Mouse (Mus musculus): ENCODE results near the gene Fiz1. TPM values are rescaled to one million over a fixed set of nuclear protein-coding genes. Genes with fewer than 3 reads are reported as not detected.

Fiz1 gene
- total RNA-seq (2014; fragmentation: Nextera tagmentation) (34.8 and 35.7 TPM in 2 replicates), total RNA-seq (2017) (19.8 and 32.7 TPM in 2 replicates)

- peak; percentile 76 for ATAC-seq (replicated peaks; ENCODE audit: low FRiP score, low TSS enrichment, poor library complexity, severe bottlenecking)
Observed at GRCm38 (mm10) chr7:5014251-5015117, at the start of gene Fiz1, which contains the start of gene Zfp524. Fiz1 (minus strand) TSS chr7:5014697. Zfp524 (plus strand) TSS chr7:5014415.

GRCm38 (mm10) chr7:5062360-5063001 is 48.0 kb upstream of the Fiz1 start:
- no peak for ATAC-seq (replicated peaks; ENCODE audit: low FRiP score, low TSS enrichment, poor library complexity, severe bottlenecking)

- peak; percentile 43 for ATAC-seq (replicated peaks; ENCODE audit: low FRiP score, low TSS enrichment, poor library complexity, severe bottlenecking)
Observed at GRCm38 (mm10) chr7:5061774-5062359, 47.4 kb upstream of the Fiz1 start, which contains the start of gene U2af2. U2af2 (plus strand) TSS chr7:5062143.

- peak; percentile 69 for ATAC-seq (replicated peaks; ENCODE audit: low FRiP score, low TSS enrichment, poor library complexity, severe bottlenecking)
Observed at GRCm38 (mm10) chr7:5060944-5061773, 46.7 kb upstream of the Fiz1 start.

GRCm38 (mm10) chr7:5060239-5060731 is 45.8 kb upstream of the Fiz1 start:
- ATAC-seq (replicated peaks; ENCODE audit: low FRiP score, low TSS enrichment, poor library complexity, severe bottlenecking), result peak; percentile 35

GRCm38 (mm10) chr7:5059421-5059820 is 44.9 kb upstream of the Fiz1 start:
- ATAC-seq (replicated peaks; ENCODE audit: low FRiP score, low TSS enrichment, poor library complexity, severe bottlenecking), result no peak

GRCm38 (mm10) chr7:5058631-5059030 is 44.1 kb upstream of the Fiz1 start:
- ATAC-seq (replicated peaks; ENCODE audit: low FRiP score, low TSS enrichment, poor library complexity, severe bottlenecking), result no peak

- ATAC-seq (replicated peaks; ENCODE audit: low FRiP score, low TSS enrichment, poor library complexity, severe bottlenecking), result no peak
Observed at GRCm38 (mm10) chr7:5057804-5058203, 43.3 kb upstream of the Fiz1 start.

GRCm38 (mm10) chr7:5057381-5057780 is 42.9 kb upstream of the Fiz1 start:
- ATAC-seq (replicated peaks; ENCODE audit: low FRiP score, low TSS enrichment, poor library complexity, severe bottlenecking), result no peak

- no peak for ATAC-seq (replicated peaks; ENCODE audit: low FRiP score, low TSS enrichment, poor library complexity, severe bottlenecking)
Observed at GRCm38 (mm10) chr7:5056651-5057263, 42.3 kb upstream of the Fiz1 start.

- no peak for ATAC-seq (replicated peaks; ENCODE audit: low FRiP score, low TSS enrichment, poor library complexity, severe bottlenecking)
Observed at GRCm38 (mm10) chr7:5053456-5054179, 39.1 kb upstream of the Fiz1 start.

- no peak for ATAC-seq (replicated peaks; ENCODE audit: low FRiP score, low TSS enrichment, poor library complexity, severe bottlenecking)
Observed at GRCm38 (mm10) chr7:5052931-5053343, 38.4 kb upstream of the Fiz1 start.

- no peak for ATAC-seq (replicated peaks; ENCODE audit: low FRiP score, low TSS enrichment, poor library complexity, severe bottlenecking)
Observed at GRCm38 (mm10) chr7:5052438-5052837, 37.9 kb upstream of the Fiz1 start.

GRCm38 (mm10) chr7:5051193-5052192 is 37.0 kb upstream of the Fiz1 start, which contains the start of gene Zfp580:
Zfp580 (plus strand) TSS chr7:5051538.
- ATAC-seq (replicated peaks; ENCODE audit: low FRiP score, low TSS enrichment, poor library complexity, severe bottlenecking), result peak; percentile 51; the same call in 1 of the 2 replicates

- peak; percentile 32; the same call in 1 of the 2 replicates for ATAC-seq (replicated peaks; ENCODE audit: low FRiP score, low TSS enrichment, poor library complexity, severe bottlenecking)
Observed at GRCm38 (mm10) chr7:5047313-5047712, 32.8 kb upstream of the Fiz1 start.

- no peak for ATAC-seq (replicated peaks; ENCODE audit: low FRiP score, low TSS enrichment, poor library complexity, severe bottlenecking)
Observed at GRCm38 (mm10) chr7:5046112-5046511, 31.6 kb upstream of the Fiz1 start.

GRCm38 (mm10) chr7:5044981-5045380 is 30.5 kb upstream of the Fiz1 start:
- ATAC-seq (replicated peaks; ENCODE audit: low FRiP score, low TSS enrichment, poor library complexity, severe bottlenecking), result peak; percentile 28; the same call in 1 of the 2 replicates

Data from megakaryocyte-erythroid progenitor cell, adult 5-6 weeks (primary cell).